Mouse (Mus musculus) MN1 (cell line): ENCODE results near the gene Slk.

ENCODE experiments used
- DNase-seq: peaks from one replicate; pipeline ENCODE4 v3.0.0-alpha.2; 2016; ENCODE audit warnings: low spot score

The Slk gene

GRCm38 (mm10) chr19:47579225-47579787, at the start of gene Slk:
TSS of gene Slk (plus strand) at chr19:47579678.
- peak; percentile 93 for DNase-seq

- DNase-seq, result no peak
Measured at GRCm38 (mm10) chr19:47531309-47531708, 48.2 kb upstream of the Slk start.

GRCm38 (mm10) chr19:47532449-47532848, 47.0 kb upstream of the Slk start:
- DNase-seq, result no peak

GRCm38 (mm10) chr19:47534131-47534530, 45.3 kb upstream of the Slk start:
- DNase-seq, result peak; percentile 54

- peak; percentile 99 for DNase-seq
Measured at GRCm38 (mm10) chr19:47536521-47537299, 42.8 kb upstream of the Slk start.

GRCm38 (mm10) chr19:47537300-47537792, 42.1 kb upstream of the Slk start, which contains the start of gene Stn1:
TSS of gene Stn1 (minus strand) at chr19:47537507.
- DNase-seq, result no peak

- peak; percentile 75 for DNase-seq
Measured at GRCm38 (mm10) chr19:47537879-47538278, 41.6 kb upstream of the Slk start.

GRCm38 (mm10) chr19:47538801-47539200, 40.7 kb upstream of the Slk start:
- DNase-seq, result peak; percentile 47

- no peak for DNase-seq
Measured at GRCm38 (mm10) chr19:47542441-47542840, 37.0 kb upstream of the Slk start.

GRCm38 (mm10) chr19:47545055-47545454, 34.4 kb upstream of the Slk start:
- no peak for DNase-seq

GRCm38 (mm10) chr19:47545528-47545927, 34.0 kb upstream of the Slk start:
- DNase-seq, result no peak

- DNase-seq, result no peak
Measured at GRCm38 (mm10) chr19:47548432-47549076, 30.9 kb upstream of the Slk start.

- no peak for DNase-seq
Measured at GRCm38 (mm10) chr19:47549174-47549573, 30.3 kb upstream of the Slk start.

- no peak for DNase-seq
Measured at GRCm38 (mm10) chr19:47549584-47549983, 29.9 kb upstream of the Slk start.

- DNase-seq, result no peak
Measured at GRCm38 (mm10) chr19:47559145-47559544, 20.3 kb upstream of the Slk start.

GRCm38 (mm10) chr19:47559751-47560512, 19.5 kb upstream of the Slk start:
- no peak for DNase-seq

GRCm38 (mm10) chr19:47560544-47561161, 18.8 kb upstream of the Slk start:
- no peak for DNase-seq

- peak; percentile 11 for DNase-seq
Measured at GRCm38 (mm10) chr19:47561996-47562441, 17.5 kb upstream of the Slk start.

GRCm38 (mm10) chr19:47563715-47564114, 15.8 kb upstream of the Slk start:
- DNase-seq, result no peak

- no peak for DNase-seq
Measured at GRCm38 (mm10) chr19:47565031-47565654, 14.3 kb upstream of the Slk start.

GRCm38 (mm10) chr19:47565994-47566393, 13.5 kb upstream of the Slk start:
- no peak for DNase-seq
